Mouse (Mus musculus) lung, embryonic 15.5 days (tissue): ENCODE results near the gene Ppp1r18. TPM values are rescaled to one million over a fixed set of nuclear protein-coding genes. Genes with fewer than 3 reads are reported as not detected.
A peak's percentile ranks its signal among the peaks of the same experiment; 100 is the strongest.

ENCODE experiments used
- ATAC-seq: fragments of 200-750 bp; cut with Nextera tagmentation; 2 replicates; pipeline ENCODE4 v1.8.0; 2017; ENCODE audit warnings: moderate number of reproducible peaks, borderline replicate concordance; ENCODE audit not compliant: low FRiP score, low TSS enrichment; ENCODE audit errors: extremely low read depth
- H3K27ac ChIP-seq: fragments of 300-500 bp; sonication (generic); 2 replicates; pipeline ENCODE4 v1.5.1; 2015; ENCODE audit warnings: moderate library complexity, mild to moderate bottlenecking, inconsistent platforms
- H3K27me3 ChIP-seq: fragments of 300-500 bp; sonication (generic); 2 replicates; pipeline ENCODE4 v1.6.1; 2015; ENCODE audit warnings: inconsistent platforms
- H3K36me3 ChIP-seq: fragments of 300-500 bp; sonication (generic); 2 replicates; pipeline ENCODE4 v1.6.1; 2015; ENCODE audit warnings: inconsistent platforms
- H3K4me1 ChIP-seq: fragments of 300-500 bp; sonication (generic); 2 replicates; pipeline ENCODE4 v1.6.1; 2015; ENCODE audit warnings: inconsistent platforms
- H3K4me2 ChIP-seq: fragments of 300-500 bp; sonication (generic); 2 replicates; pipeline ENCODE4 v1.6.1; 2015; ENCODE audit warnings: inconsistent platforms, mild to moderate bottlenecking, moderate library complexity
- H3K4me3 ChIP-seq: fragments of 300-500 bp; sonication (generic); 2 replicates; pipeline ENCODE4 v1.5.1; 2015; ENCODE audit warnings: mild to moderate bottlenecking, inconsistent platforms
- H3K9ac ChIP-seq: fragments of 300-500 bp; sonication (generic); 2 replicates; pipeline ENCODE4 v1.6.1; 2015; ENCODE audit warnings: inconsistent platforms
- H3K9me3 ChIP-seq: fragments of 300-500 bp; sonication (generic); 2 replicates; pipeline ENCODE4 v1.6.1; 2016; ENCODE audit warnings: inconsistent platforms
- WGBS: fragments of 180-500 bp; shearing (Covaris S2); methylation state at CpG from one replicate; pipeline ENCODE4 v1.1.7; 2015; 5-methylcytosine and 5-hydroxymethylcytosine counted together
- microRNA counts: library from miRNA; unstranded; fragments of <30 nt; microRNA quantifications from one replicate; lab custom pipeline; 2016
- microRNA-seq: library from miRNA; unstranded; fragments of <30 nt; microRNA quantifications from one replicate; pipeline ENCODE4, GENCODE M21; 2016
- polyA plus RNA-seq: library from polyadenylated mRNA; unstranded; fragments of >200 nt; fragmentation: Nextera tagmentation; extraction: Ambion mirVana; gene quantifications from 2 replicates; pipeline ENCODE4 v1.2.1, GENCODE M21; 2015

Gene Ppp1r18
- polyA plus RNA-seq, 1 experiment from 2014 or later = 23.4 TPM

- no peak for ATAC-seq
- 37% methylated on average over 6 of the region's 6 CpGs for WGBS
- Histone ChIP-seq H3K4me1 (peaks cover 37% of the 10 kb centered on the region), H3K36me3 (peaks cover 37% of the 10 kb centered on the region), H3K4me2 (peak overlapping the region; percentile 90), H3K27ac (peak overlapping the region; percentile 98), H3K4me3 (peak overlapping the region; percentile 56), H3K27me3 (no peaks in the 10 kb centered on the region), H3K9me3 (no peaks in the 10 kb centered on the region), H3K9ac (peak overlapping the region; percentile 44)
Measured at GRCm38 (mm10) chr17:35919864-35920301, 54.5 kb downstream of the Ppp1r18 start.

GRCm38 (mm10) chr17:35920384-35920783 lies 55.0 kb downstream of the Ppp1r18 start:
- H3K9me3 ChIP-seq = no peaks in the 10 kb centered on the region
- no peak for ATAC-seq
- H3K27me3 ChIP-seq = no peaks in the 10 kb centered on the region
- H3K4me1 ChIP-seq = peaks cover 34% of the 10 kb centered on the region
- H3K4me2 ChIP-seq = peak overlapping the region; percentile 90; the same call in 1 of the 2 replicates
- H3K4me3 ChIP-seq = no peak overlapping the region
- H3K27ac ChIP-seq = peak overlapping the region; percentile 98
- peaks cover 42% of the 10 kb centered on the region for H3K36me3 ChIP-seq
- 41% methylated on average over 1 of the region's 1 CpGs for WGBS
- H3K9ac ChIP-seq = peak overlapping the region; percentile 44

DNA sequence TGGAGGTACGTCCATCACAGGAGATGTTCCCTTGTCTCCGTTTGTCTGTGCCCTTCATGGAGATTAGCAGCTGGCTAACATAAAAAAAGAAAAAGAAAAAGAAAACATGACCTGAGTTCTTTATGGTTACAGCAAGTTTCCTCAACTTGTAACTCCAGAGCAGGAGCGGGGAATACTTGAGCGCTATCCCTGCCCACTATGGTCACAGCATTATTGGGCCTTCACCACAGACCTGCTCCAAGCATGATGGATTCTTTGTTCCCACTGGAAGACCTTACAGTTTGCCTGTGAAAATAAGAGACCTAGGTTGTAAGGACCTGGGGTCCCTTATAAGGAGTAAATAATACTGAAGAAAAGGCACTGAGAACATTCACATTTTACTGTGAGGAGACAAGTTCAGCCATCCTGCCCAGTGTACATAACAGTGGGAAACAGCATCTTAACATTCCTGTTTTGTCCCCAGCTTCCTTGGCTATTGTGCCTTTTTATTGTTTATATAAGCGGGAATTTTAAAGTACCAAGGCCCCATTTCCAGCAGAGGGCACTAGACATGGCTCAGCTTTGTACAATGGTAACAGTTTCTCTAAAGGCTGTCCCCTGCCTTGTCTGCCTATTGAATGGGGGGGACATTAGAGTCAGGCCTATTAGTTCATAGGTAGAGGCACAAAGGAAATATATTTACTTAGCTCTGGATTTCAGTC lies 55.6 kb downstream of the Ppp1r18 start:
- Histone ChIP-seq H3K4me2 (no peak overlapping the region; the same call in 1 of the 2 replicates), H3K4me1 (peaks cover 30% of the 10 kb centered on the region), H3K4me3 (no peak overlapping the region), H3K36me3 (peaks cover 48% of the 10 kb centered on the region), H3K27me3 (no peaks in the 10 kb centered on the region), H3K27ac (peak overlapping the region; percentile 98), H3K9me3 (no peaks in the 10 kb centered on the region), H3K9ac (no peak overlapping the region)
- WGBS = 62% methylated on average over 5 of the region's 5 CpGs
- ATAC-seq = no peak

GRCm38 (mm10) chr17:35921710-35922109 lies 56.3 kb downstream of the Ppp1r18 start:
- Histone ChIP-seq H3K27ac (no peak overlapping the region), H3K9ac (no peak overlapping the region), H3K4me3 (no peak overlapping the region), H3K4me1 (peaks cover 30% of the 10 kb centered on the region), H3K4me2 (no peak overlapping the region; the same call in 1 of the 2 replicates), H3K27me3 (no peaks in the 10 kb centered on the region), H3K9me3 (no peaks in the 10 kb centered on the region), H3K36me3 (peaks cover 55% of the 10 kb centered on the region)
- WGBS = 76% methylated on average over 4 of the region's 4 CpGs
- ATAC-seq = no peak

DNA sequence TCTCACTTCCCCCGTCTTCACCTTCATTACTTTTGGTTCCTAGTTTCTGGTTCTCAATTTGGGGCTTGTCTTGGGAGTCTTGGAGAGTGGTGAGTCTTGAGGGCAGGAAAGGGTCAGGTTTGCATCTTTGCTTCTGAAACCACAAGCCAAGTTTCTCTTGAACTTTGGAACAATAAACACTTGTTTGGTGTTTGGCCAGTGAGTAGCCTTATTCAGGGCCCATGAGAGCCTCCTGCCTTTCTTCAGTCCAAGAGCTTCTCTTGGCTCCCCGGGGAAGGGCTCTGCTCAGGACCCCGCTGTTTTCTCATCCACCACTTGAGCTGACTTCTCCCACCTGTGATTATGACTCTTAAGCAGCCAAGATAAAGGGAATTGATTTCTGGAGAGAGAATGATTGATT lies 57.2 kb downstream of the Ppp1r18 start:
- Histone ChIP-seq H3K4me3 (no peak overlapping the region), H3K4me1 (peaks cover 30% of the 10 kb centered on the region), H3K9me3 (no peaks in the 10 kb centered on the region), H3K27ac (no peak overlapping the region), H3K4me2 (no peak overlapping the region), H3K9ac (no peak overlapping the region), H3K27me3 (no peaks in the 10 kb centered on the region), H3K36me3 (peaks cover 57% of the 10 kb centered on the region)
- no peak for ATAC-seq
- 90% methylated on average over 3 of the region's 3 CpGs for WGBS

DNA sequence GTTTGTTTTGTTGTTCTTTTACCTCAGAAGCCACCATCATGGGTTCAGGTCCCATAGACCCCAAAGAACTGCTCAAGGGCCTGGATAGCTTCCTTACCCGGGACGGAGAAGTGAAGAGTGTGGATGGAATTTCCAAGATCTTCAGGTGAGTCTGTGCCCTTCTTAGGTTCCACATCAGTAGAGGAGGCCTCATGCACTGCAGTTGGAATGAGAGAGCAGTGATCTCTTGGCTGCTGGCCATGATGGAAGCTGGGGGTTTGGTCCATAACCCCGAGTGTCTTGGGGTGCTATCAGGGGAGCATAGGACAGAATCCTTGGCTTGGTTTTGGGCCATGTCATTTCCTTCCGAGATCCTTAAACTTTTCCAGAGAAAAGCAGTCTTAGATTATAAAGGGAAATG lies 57.9 kb downstream of the Ppp1r18 start:
- Histone ChIP-seq H3K27me3 (no peaks in the 10 kb centered on the region), H3K36me3 (peaks cover 62% of the 10 kb centered on the region), H3K4me1 (peaks cover 30% of the 10 kb centered on the region), H3K4me2 (no peak overlapping the region), H3K27ac (no peak overlapping the region), H3K9ac (no peak overlapping the region), H3K9me3 (no peaks in the 10 kb centered on the region), H3K4me3 (no peak overlapping the region)
- ATAC-seq = no peak
- WGBS = 85% methylated on average over 4 of the region's 4 CpGs

MicroRNAs encoded within 50 kb of the gene (microRNA counts, 519-probe panel; counts per million panel counts)
- microRNA mmu-miR-1894-3p (lab: Ali Mortazavi, UCI) = 19.7 counts per million
- 2,137 counts per million, percentile 23 among the panel's probes with 10 or more counts for microRNA mmu-miR-1894-5p (lab: Ali Mortazavi, UCI)

Small RNA genes lying within 50 kb of the gene (microRNA-seq; reads per million reads assigned to microRNA genes)
- gene Gm28033 (not detected), gene Mir1894 (not detected)

Other genes with a start within 250 kb of the Ppp1r18 start
- gene Gm9573, start 239.0 kb upstream of the Ppp1r18 start, polyA plus RNA-seq = not detected in 2 replicates
- gene Mucl3, start 221.9 kb upstream of the Ppp1r18 start, polyA plus RNA-seq = 1.2 and 1.3 TPM in 2 replicates
- gene Vars2, start 198.0 kb upstream of the Ppp1r18 start, polyA plus RNA-seq = 20.7 and 22.4 TPM in 2 replicates
- 48.8 and 49.9 TPM in 2 replicates for gene Gtf2h4, start 191.9 kb upstream of the Ppp1r18 start, polyA plus RNA-seq
- 46.8 and 51.9 TPM in 2 replicates for gene Ddr1, start 161.0 kb upstream of the Ppp1r18 start, polyA plus RNA-seq
- gene Ier3, start 43.9 kb upstream of the Ppp1r18 start, polyA plus RNA-seq = 17.9 and 21.0 TPM in 2 replicates
- gene Flot1, start 42.4 kb upstream of the Ppp1r18 start, polyA plus RNA-seq = 50.1 and 54.4 TPM in 2 replicates
- 1,042 and 1,079 TPM in 2 replicates for gene Tubb5, start 27.3 kb upstream of the Ppp1r18 start, polyA plus RNA-seq
- gene Mdc1, start 24.1 kb upstream of the Ppp1r18 start, polyA plus RNA-seq = 24.1 and 24.7 TPM in 2 replicates
- 71.0 and 73.3 TPM in 2 replicates for gene Nrm, start 4.3 kb upstream of the Ppp1r18 start, polyA plus RNA-seq
- 42.0 and 42.1 TPM in 2 replicates for gene Dhx16, start 14.2 kb downstream of the Ppp1r18 start, polyA plus RNA-seq
- 20.5 and 21.2 TPM in 2 replicates for gene 2310061I04Rik, start 31.8 kb downstream of the Ppp1r18 start, polyA plus RNA-seq
- gene Atat1, start 44.5 kb downstream of the Ppp1r18 start, polyA plus RNA-seq = 58.3 and 63.6 TPM in 2 replicates
- 73.9 and 77.5 TPM in 2 replicates for gene Mrps18b, start 50.8 kb downstream of the Ppp1r18 start, polyA plus RNA-seq
- gene Ppp1r10, start 50.8 kb downstream of the Ppp1r18 start, polyA plus RNA-seq = 35.9 and 38.2 TPM in 2 replicates
- gene Abcf1, start 104.2 kb downstream of the Ppp1r18 start, polyA plus RNA-seq = 71.6 and 87.8 TPM in 2 replicates
- gene Gnl1, start 114.3 kb downstream of the Ppp1r18 start, polyA plus RNA-seq = 49.4 and 50.3 TPM in 2 replicates
- 29.3 and 32.4 TPM in 2 replicates for gene Prr3, start 114.6 kb downstream of the Ppp1r18 start, polyA plus RNA-seq
- gene H2-T24, start 155.0 kb downstream of the Ppp1r18 start, polyA plus RNA-seq = 2.2 and 3.2 TPM in 2 replicates
- 6.1 and 8.4 TPM in 2 replicates for gene H2-T23, start 167.3 kb downstream of the Ppp1r18 start, polyA plus RNA-seq
- gene H2-T22, start 177.2 kb downstream of the Ppp1r18 start, polyA plus RNA-seq = 16.1 and 18.4 TPM in 2 replicates
- gene Gm6034, start 177.4 kb downstream of the Ppp1r18 start, polyA plus RNA-seq = not detected in 2 replicates
- gene Gm11127, start 192.8 kb downstream of the Ppp1r18 start, polyA plus RNA-seq = not detected in 2 replicates